Mouse (Mus musculus): ENCODE measurements around the gene Urm1. TPM values are rescaled to one million over a fixed set of nuclear protein-coding genes. Genes with fewer than 3 reads are reported as not detected.
"Not testable (repeated sequence)": the region's sequence is repeated elsewhere in the genome, so short reads cannot be mapped to it uniquely, and the experiment has no call there.

The Urm1 gene
- total RNA-seq (2014; rRNA removed) (66.9 and 73.5 TPM in 2 replicates), polyA plus RNA-seq (2015; fragmentation: Nextera tagmentation; extraction: Ambion mirVana) (30.7 and 32.6 TPM in 2 replicates)

DNA sequence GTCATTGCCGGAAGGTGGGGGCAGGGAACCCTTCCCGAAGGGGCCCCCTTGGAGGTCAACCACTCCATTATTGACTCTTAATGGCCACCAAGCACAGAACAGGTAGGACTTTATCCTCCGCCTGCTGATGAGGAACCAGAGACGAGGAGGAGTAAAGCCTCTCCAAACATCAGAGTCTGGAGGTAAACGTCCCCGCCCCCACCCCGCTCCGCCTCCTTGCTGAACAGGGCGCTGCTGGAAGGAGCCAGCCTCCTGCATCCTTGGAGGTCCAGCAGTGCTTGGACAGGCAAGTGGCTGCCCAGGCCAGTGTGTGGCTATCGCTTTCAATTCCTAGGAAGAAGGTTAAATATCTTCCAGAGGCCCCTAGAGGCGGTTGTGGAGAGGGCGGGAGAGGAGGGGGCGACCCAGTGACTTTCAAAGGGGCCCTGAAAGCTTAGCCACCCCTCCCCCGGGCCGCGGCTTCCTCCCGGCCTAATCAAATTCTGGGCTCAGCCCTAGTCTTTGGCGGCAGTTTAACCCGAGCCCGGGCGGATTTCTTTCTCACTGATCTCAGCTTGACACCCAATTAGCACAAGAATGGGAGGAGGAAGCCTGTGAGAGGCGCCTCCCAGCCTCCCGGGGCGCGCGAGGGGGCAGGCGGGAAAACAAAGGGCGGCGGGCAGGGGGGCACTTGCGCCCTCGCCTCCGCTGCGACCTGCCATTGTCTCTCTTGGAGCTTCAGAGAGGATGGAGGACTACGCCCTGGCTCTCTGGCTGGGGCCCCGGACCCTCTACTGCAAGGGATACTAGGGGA, at the start of gene Urm1:
Gene Urm1 (plus strand): TSS at position 51 of the 793 bp plus-strand sequence.
- H3K27ac ChIP-seq (ENCODE audit: low read depth, low read length), result peak within 1 kb of the TSS; percentile 91
- peaks cover 12% of the 10 kb centered on the region; the same call in 1 of the 2 replicates for H3K4me1 ChIP-seq (ENCODE audit: insufficient read depth, low read length)
- peak within 1 kb of the TSS; percentile 77 for H3K4me2 ChIP-seq (ENCODE audit: low read depth, low read length, poor library complexity, severe bottlenecking)
- peak; percentile 34 for TF ChIP-seq CTCF (IDR thresholded peaks at IDR 0.05)
- WGBS, result under 1% methylated on average over 34 of the region's 35 CpGs
- ATAC-seq (ENCODE audit: low FRiP score), result peak; percentile 79
- H3K27me3 ChIP-seq (ENCODE audit: insufficient read depth, low read length), result no peaks in the 10 kb centered on the region
- peaks cover 18% of the 10 kb centered on the region for H3K36me3 ChIP-seq (ENCODE audit: insufficient read depth, low read length)
- H3K9me3 ChIP-seq (ENCODE audit: low read length), result no peaks in the 10 kb centered on the region
- H3K4me3 ChIP-seq (ENCODE audit: low read depth, low read length), result peak within 1 kb of the TSS; percentile 44
- peak within 1 kb of the TSS; percentile 71 for H3K9ac ChIP-seq (replicated peaks; ENCODE audit: low read length, poor library complexity, severe bottlenecking)
- peak; percentile 89 for DNase-seq (ENCODE audit: low spot score)

DNA sequence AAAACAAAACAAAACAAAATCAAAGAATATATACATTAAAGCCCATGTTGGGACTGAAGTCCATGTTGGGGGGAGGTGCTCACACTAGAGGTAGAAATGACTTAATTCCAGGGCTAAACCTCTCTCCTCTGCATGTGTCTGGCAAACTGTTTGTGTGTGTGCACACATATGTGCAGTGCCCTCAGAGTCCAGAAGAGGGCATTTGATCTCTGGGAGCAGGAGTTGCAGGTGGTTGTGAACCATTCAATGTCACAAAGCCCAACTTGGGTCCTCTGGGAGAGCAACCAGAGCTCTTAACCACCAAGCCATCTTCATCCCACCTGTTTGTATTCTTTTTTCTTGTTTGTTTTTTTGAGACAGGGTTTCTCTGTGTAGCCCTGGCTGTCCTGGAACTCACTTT, 49.7 kb upstream of the Urm1 start:
- H3K27ac ChIP-seq (ENCODE audit: low read depth, low read length), result no peak overlapping the region
- no peak overlapping the region for H3K4me2 ChIP-seq (ENCODE audit: low read depth, low read length, poor library complexity, severe bottlenecking)
- H3K9ac ChIP-seq (replicated peaks; ENCODE audit: low read length, poor library complexity, severe bottlenecking), result no peak overlapping the region
- H3K4me1 ChIP-seq (ENCODE audit: insufficient read depth, low read length), result no peaks in the 10 kb centered on the region
- ATAC-seq (ENCODE audit: low FRiP score) (no peak), DNase-seq (ENCODE audit: low spot score) (no peak)
- no peak overlapping the region for H3K4me3 ChIP-seq (ENCODE audit: low read depth, low read length)
- H3K27me3 ChIP-seq (ENCODE audit: insufficient read depth, low read length), result no peaks in the 10 kb centered on the region
- H3K36me3 ChIP-seq (ENCODE audit: insufficient read depth, low read length), result no peaks in the 10 kb centered on the region
- H3K9me3 ChIP-seq (ENCODE audit: low read length), result no peaks in the 10 kb centered on the region
- TF ChIP-seq CTCF (IDR thresholded peaks at IDR 0.05), result peak; percentile 37

DNA sequence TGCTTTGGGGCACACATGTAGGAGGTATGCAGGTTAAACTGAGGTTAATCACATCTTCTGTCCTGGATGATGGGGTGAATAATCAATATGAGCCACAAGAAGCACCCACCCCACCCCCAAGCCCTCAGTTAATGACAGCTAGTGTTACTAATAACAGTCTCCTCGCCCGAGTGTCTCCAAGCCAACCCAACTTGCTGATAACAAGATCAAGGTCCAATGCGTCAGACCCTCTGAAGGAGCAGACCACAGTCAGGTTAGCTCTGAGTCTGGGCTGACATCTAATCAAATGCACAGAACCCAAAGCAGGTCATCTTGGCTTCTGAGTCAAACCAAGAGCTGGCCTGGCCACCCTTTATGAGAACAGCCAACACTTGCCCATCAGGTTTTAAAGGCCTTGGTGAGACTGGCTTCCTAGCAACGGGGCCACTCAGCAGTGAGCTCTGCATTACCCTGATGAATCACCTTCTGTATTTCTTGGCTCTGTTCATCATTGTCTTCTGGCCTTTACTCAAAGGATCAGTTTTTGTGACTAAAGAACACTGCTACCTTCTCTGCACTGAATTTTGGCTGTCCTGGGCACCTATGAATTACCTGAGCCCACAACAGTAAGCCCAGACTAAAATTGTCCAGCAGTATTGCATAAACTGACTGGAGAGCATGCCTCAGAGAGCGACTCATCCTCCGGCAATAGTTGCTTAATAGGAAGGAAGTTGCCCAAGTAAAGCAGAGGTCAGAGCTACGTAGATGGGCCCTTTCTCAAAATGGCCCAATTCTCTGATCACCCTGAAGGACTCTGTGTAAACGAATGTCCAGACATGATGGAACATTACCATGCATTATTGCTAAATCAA, 48.0 kb upstream of the Urm1 start:
- H3K4me2 ChIP-seq (ENCODE audit: low read depth, low read length, poor library complexity, severe bottlenecking), result no peak overlapping the region
- H3K27ac ChIP-seq (ENCODE audit: low read depth, low read length), result no peak overlapping the region
- no peak for TF ChIP-seq CTCF (IDR thresholded peaks at IDR 0.05)
- ATAC-seq (ENCODE audit: low FRiP score) (no peak), DNase-seq (ENCODE audit: low spot score) (no peak)
- H3K27me3 ChIP-seq (ENCODE audit: insufficient read depth, low read length), result no peaks in the 10 kb centered on the region
- no peaks in the 10 kb centered on the region for H3K9me3 ChIP-seq (ENCODE audit: low read length)
- no peak overlapping the region for H3K9ac ChIP-seq (replicated peaks; ENCODE audit: low read length, poor library complexity, severe bottlenecking)
- H3K36me3 ChIP-seq (ENCODE audit: insufficient read depth, low read length), result peaks cover 4% of the 10 kb centered on the region
- WGBS, result 90% methylated on average over 8 of the region's 8 CpGs
- no peaks in the 10 kb centered on the region for H3K4me1 ChIP-seq (ENCODE audit: insufficient read depth, low read length)
- H3K4me3 ChIP-seq (ENCODE audit: low read depth, low read length), result no peak overlapping the region

DNA sequence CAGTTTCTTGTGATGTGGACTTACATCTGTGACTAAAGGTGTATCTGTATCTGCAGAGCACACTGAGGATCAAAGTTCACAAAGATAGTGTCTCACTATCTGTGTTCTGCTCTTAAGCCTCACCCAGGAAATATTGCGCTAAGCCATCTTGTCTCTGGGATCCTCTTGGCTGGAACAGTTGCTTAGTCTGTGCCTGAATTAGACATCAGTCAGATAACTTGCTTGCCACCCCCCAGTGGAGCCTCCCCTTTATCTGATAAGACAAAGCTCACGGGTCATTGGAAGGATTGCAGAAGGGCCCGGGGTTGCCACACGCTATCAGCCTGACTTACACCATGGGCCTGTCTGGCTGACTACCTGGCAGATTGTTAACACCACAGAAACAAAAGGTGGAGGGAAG, 46.6 kb upstream of the Urm1 start:
- DNase-seq (ENCODE audit: low spot score) (no peak), ATAC-seq (ENCODE audit: low FRiP score) (no peak)
- H3K27me3 ChIP-seq (ENCODE audit: insufficient read depth, low read length), result no peaks in the 10 kb centered on the region
- H3K9me3 ChIP-seq (ENCODE audit: low read length), result no peaks in the 10 kb centered on the region
- no peak for TF ChIP-seq CTCF (IDR thresholded peaks at IDR 0.05)
- peaks cover 18% of the 10 kb centered on the region for H3K36me3 ChIP-seq (ENCODE audit: insufficient read depth, low read length)
- H3K9ac ChIP-seq (replicated peaks; ENCODE audit: low read length, poor library complexity, severe bottlenecking), result no peak overlapping the region
- H3K4me1 ChIP-seq (ENCODE audit: insufficient read depth, low read length), result no peaks in the 10 kb centered on the region
- H3K4me2 ChIP-seq (ENCODE audit: low read depth, low read length, poor library complexity, severe bottlenecking), result no peak overlapping the region
- no peak overlapping the region for H3K27ac ChIP-seq (ENCODE audit: low read depth, low read length)
- H3K4me3 ChIP-seq (ENCODE audit: low read depth, low read length), result no peak overlapping the region
- WGBS, result 96% methylated on average over 4 of the region's 4 CpGs

DNA sequence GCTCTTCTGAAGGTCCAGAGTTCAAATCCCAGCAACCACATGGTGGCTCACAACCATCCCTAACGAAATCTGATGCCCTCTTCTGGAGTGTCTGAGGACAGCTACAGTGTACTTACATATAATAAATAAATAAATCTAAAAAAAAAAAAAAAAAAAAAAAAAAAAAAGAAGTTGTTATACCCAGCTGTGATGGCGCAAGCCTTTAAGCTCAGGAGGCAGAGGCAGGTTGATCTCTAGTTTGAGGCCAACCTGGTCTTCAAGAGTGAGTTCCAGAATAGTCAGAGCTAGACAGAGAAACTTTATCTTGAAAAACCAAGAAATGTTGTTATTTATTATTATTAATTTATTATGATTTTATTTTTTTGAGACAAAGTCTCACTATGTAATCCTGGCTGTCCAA, 38.6 kb upstream of the Urm1 start:
- H3K4me1 ChIP-seq (ENCODE audit: insufficient read depth, low read length); H3K27ac ChIP-seq (ENCODE audit: low read depth, low read length); H3K4me3 ChIP-seq (ENCODE audit: low read depth, low read length); H3K4me2 ChIP-seq (ENCODE audit: low read depth, low read length, poor library complexity, severe bottlenecking); H3K27me3 ChIP-seq (ENCODE audit: insufficient read depth, low read length); H3K9me3 ChIP-seq (ENCODE audit: low read length); H3K9ac ChIP-seq (replicated peaks; ENCODE audit: low read length, poor library complexity, severe bottlenecking); ATAC-seq (ENCODE audit: low FRiP score); DNase-seq (ENCODE audit: low spot score): not testable (repeated sequence)
- 97% methylated on average over 2 of the region's 2 CpGs for WGBS
- H3K36me3 ChIP-seq (ENCODE audit: insufficient read depth, low read length), result peaks cover 72% of the 10 kb centered on the region

DNA sequence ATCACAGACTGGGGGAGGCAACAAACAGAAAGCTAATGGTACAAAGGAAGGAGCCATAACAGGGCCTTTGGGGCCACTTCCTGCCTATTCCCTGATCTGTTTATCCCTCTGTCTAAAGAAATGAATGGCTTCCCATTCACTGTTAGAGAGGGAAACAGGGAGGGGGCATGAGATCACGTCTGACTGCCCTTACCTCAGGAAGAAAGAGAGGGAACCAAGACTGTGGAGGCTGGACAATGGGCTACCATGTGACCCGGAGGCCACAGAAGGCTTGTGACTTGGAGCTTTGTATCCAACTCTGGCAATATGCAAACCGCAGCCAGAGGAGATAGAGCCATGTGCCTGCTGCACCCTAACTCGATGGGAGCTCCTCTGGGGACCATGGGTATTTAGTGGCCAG, 35.6 kb upstream of the Urm1 start:
- Histone ChIP-seq H3K4me3 (ENCODE audit: low read depth, low read length) (no peak overlapping the region), H3K9ac (replicated peaks; ENCODE audit: low read length, poor library complexity, severe bottlenecking) (no peak overlapping the region), H3K27ac (ENCODE audit: low read depth, low read length) (no peak overlapping the region), H3K9me3 (ENCODE audit: low read length) (no peaks in the 10 kb centered on the region), H3K4me1 (ENCODE audit: insufficient read depth, low read length) (0 out of 2 replicates have a peak, but pooled peaks cover 4% of the 10 kb centered on the region), H3K4me2 (ENCODE audit: low read depth, low read length, poor library complexity, severe bottlenecking) (no peak overlapping the region), H3K36me3 (ENCODE audit: insufficient read depth, low read length) (peaks cover 48% of the 10 kb centered on the region), H3K27me3 (ENCODE audit: insufficient read depth, low read length) (no peaks in the 10 kb centered on the region)
- DNase-seq (ENCODE audit: low spot score), result no peak
- ATAC-seq (ENCODE audit: low FRiP score), result no peak
- 80% methylated on average over 4 of the region's 4 CpGs for whole genome bisulfite sequencing
- TF ChIP-seq CTCF (IDR thresholded peaks at IDR 0.05), result no peak
